Mouse (Mus musculus) mouse embryonic stem cell (cell line): ENCODE results near the gene Rbfox2.

ENCODE experiments used
- in situ Hi-C, 2 experiments: fragments of 300-500 bp; cut with MboI; formaldehyde crosslinking; loops; 1 replicate in 1 of 2; 3 replicates in 1 of 2; pipeline ENCODE4 v1.14.3; 2019 to 2020; ENCODE audit warnings: low sequenced_read_pairs in 2 of 2, low pct_unique_long_range_greater_than_20kb in 1 of 2, mixed read lengths in 1 of 2; ENCODE audit not compliant: unreplicated experiment in 1 of 2

Rbfox2 gene

DNA sequence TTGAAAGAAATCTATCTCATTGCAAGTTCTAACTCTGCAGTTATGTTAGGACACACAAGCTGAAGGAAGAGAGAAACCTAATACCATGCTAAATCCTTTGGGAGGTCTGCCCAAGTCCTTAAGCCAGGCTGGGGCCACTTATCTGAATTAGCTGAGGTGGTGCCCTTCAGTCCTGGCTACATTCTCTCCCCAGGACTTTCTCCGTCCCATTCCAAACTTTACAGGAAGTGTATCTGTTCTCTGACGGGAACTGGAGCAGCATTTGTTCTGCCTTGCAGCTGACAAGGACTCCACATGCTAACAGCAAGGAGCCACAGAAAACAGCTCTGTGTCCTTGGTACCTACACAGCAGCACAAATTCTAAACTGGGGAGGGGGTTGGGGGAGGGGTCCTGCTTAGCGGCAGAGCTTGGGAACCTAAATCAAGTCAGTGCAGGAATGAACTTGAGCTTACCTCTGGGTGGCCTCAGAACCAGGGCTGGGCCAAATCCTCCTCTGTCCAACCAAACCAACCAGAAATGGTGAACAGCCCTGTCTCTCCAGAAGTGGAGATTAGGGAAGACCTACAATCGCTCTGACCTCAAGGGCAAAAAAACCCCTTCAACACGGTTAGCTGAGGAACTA, 91.5 kb downstream of the Rbfox2 start:
- in situ Hi-C loops: no loop called here

DNA sequence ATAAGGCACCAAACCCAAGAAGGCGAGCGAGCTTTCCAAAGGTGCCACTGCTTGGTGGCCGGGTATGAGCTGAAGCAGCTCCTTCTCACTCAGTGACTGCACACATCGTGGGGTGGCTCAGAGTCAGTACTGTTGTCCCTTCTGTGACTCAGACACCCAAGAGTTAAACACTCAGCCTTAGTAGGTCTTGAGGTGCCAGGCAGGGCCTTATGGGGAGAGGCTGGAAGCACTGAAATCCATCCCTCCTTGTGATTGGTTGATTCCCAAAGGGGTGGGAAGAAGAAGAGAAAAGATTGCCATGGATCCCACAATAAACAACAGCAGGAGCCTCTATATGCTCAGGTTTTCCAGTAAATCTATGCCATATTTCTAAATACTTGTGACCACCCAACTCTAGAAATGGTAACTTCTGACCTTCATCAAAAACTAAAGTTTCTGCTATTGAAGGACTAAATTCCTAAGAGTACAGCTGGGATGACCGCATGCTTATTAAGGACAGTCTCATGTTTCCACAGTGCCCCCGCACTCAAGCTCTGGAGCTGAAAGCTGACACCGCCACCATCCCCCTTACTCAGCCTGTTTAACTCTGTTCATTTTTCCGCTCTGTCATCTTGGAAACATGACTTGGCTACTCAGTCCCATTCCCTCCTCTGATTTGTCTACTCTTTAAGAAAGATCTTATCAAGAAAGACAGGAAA, 92.2 kb downstream of the Rbfox2 start:
- in situ Hi-C loops: no loop called here

DNA sequence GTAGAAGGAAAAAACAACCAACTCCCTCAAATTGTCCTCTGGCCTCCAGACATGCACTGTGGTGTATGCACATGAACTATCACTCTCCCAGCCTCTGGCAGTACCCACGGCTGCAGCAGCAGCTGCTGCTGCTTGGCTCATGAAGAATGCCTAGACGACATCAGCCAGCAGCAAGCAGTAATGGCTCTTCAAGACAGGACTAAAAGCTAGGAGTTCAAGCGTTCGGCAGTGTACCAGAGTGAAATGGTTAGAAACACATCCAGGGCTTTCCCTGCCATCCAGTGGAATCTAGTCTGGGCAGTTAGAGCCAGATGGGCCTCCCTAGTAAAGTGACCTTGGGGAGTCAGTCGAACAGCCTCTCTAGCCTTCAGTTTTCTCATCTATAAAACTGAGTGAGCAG, 93.0 kb downstream of the Rbfox2 start:
- in situ Hi-C loops: no loop called here

DNA sequence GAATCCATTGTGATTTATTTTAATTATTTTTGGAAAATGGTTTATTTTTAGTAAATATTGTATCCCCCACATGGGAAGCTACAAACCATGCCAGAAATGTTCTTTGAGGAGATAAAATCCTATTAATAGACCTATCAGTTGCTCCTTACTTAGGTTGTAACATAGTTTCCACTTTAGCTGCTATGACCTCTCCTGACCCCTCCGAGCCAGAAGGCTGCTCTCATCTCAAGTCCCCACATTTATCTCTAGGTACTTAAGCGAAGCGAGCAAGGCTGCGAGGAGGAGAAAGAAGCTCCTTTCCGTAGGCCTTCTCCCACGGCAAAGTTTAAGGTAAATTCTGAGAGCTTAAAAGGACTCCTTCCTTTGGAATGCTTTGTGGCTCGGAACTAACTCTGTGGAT, 94.0 kb downstream of the Rbfox2 start:
- in situ Hi-C loops: no loop called here

DNA sequence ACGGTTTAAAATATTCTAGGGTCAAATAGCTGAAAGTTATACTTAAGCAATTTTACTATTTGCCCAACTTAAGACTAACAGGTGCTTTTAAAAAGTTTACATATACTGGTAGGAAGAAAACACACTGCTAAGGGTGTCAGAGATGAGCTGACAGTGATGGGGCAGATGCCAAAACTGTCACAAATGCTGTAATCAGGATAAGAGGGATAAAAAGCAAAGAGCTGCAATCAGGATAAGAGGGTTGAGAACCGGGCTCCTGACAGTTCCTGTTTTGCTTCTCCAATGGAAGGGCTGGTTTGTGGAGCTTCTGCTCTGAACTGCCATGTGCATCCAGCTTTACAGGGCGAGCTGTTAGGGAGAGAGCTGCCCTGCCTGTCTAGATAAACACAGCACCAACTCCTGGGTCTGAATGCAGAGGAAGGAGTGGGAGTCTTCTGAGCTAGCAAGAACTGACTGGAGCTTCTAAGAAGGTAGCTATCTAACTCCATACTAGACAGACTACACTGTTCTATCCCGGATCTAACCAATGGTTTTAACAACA, 94.5 kb downstream of the Rbfox2 start:
- in situ Hi-C loops: no loop called here

DNA sequence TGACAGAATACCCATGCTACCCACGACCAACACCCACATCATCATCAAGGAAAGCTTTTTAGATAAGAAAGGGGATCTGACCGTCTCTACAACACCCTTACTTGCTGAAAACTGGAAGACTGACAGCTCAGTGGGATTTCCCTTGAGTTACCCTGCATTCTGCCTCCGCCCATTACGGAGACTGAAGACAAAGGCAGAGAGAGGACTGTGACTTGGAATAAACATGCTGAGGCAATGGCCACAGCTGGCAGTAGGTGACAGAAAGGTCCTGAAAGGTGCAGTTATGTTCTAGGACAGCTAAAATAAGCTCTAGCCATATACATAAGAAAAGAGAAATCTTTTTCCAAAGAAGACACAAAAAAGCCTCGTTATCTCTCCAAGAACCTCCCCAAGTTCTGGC, 99.8 kb downstream of the Rbfox2 start:
- in situ Hi-C loops: no loop called here

DNA sequence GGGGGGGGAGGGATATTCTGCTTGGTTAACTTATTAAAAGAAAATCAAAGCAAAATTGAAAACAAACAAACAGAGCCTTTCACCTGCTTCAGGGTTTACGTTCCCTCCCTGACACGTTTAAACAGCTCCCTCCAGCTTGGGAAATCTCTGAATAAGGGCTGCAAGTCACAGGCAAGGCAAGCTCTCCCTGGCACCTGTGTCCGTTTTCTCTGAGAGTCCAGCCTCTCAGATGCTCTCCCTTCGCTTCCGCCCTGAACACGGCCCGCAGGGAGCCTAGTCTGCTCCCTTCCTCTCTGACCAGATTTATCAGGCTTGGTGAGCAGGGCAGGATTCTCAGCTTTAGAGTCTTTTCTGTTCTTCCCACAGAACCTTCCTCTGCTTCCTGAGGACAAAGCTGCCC, 101.9 kb downstream of the Rbfox2 start:
- in situ Hi-C loops: no loop called here

DNA sequence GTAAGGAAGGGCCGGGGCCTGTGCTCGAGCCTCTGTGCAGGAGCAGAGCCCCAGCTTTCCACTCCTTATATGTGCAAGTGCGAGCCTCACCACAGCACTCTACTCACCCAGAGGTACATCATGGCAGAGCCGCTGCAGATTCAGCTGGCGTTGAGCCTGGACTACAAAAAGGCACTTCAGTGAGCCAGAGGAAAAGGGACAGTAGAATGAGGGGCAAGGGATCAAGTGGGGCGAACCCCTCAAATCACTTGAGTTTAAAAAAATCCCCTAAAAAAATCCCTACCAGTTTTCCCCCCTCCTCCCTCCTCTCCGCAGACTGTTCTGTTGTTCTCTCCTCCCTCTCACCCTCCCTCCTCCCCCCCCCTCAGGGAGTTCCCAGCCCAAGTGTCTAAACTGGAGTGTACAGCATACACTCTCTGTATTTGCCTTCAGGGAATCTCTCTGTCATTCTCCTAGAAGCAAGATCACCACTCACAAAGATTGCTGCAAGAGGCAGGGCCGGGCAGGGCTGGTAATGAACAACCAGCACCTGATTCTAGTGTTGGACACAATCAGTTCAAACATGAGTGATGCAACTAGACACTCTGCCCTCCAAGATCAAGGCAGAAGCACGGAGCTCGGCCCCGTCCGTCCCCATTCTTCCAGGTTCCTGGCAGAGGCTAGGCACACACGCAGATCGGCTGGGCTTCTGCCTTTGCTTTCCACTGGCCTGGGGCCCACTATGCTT, 103.4 kb downstream of the Rbfox2 start:
- in situ Hi-C loops: no loop called here

DNA sequence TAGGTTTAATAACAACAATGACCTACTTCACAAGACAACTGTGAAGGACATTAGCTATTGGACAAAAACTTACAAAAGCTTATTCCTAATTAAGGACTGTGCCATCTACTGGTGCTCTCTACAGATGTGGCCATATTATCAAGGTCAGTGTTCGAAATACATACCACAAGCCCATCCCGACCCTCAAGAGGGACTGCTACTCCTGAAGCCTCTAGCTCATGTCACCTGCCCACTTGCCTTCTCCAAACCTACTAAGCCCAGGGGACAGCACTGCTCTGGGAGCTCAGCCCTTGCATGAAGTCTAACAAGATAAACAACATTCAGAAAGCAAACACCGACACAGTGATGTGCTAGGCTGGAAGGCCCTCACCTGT, 103.9 kb downstream of the Rbfox2 start:
- in situ Hi-C loops: no loop called here

DNA sequence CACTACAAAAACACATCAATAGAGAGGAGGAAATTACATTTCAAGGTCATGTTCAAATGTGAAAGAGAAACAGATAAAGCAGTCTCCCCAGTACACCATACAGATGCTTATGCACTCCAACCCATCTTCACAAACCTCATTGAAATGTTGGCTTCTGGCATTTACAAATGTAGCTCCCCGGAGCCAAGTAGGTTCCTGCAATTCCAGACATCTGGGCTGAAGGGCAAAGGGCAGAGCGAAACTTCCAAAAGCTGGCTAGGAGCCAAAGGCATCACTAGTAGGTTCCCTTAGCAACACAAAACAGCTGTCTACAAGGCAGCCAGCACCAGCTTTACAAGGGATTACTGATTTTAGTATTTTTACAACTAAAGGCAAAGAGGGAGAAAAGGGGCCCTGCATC, 104.6 kb downstream of the Rbfox2 start:
- in situ Hi-C loops: no loop called here

DNA sequence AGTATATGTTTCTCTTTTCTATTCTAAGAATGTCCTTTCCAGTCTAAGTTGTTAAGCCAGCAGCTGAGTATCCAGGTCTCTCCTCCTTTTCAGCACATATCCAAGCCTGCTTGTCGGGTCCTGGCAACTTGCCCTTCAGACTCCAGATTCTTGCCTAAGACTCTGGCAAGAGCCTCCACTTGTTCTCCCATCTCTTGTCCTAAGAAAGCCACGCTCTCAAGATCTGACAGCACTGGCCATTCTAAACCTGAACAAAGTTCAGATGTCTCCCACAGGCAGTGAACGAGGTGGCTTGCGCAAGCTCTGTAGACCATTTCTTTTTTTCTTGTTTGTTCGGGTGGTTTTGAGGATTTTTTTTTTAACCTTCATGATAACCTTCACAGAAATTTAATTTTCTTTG, 110.0 kb downstream of the Rbfox2 start:
- in situ Hi-C loops: no loop called here

DNA sequence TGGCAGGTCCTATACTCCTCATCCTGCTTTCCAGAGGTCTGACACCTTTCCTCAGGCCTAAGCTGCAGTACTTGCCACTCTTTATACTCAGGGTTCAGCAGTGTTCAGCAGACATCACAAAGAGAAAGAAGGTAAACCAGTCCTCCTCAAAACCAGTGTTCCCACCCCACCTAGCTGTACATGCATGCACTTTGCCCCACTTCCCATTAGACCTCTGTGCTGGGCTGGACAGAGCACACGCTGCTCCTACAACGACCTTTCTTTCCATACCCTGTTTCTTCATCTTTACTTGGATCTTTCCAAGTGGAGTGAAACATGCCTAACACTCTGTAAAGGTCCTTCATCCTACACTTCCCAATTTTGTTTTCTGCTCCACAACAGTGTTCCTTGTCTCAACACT, 110.8 kb downstream of the Rbfox2 start:
- in situ Hi-C loops: no loop called here

DNA sequence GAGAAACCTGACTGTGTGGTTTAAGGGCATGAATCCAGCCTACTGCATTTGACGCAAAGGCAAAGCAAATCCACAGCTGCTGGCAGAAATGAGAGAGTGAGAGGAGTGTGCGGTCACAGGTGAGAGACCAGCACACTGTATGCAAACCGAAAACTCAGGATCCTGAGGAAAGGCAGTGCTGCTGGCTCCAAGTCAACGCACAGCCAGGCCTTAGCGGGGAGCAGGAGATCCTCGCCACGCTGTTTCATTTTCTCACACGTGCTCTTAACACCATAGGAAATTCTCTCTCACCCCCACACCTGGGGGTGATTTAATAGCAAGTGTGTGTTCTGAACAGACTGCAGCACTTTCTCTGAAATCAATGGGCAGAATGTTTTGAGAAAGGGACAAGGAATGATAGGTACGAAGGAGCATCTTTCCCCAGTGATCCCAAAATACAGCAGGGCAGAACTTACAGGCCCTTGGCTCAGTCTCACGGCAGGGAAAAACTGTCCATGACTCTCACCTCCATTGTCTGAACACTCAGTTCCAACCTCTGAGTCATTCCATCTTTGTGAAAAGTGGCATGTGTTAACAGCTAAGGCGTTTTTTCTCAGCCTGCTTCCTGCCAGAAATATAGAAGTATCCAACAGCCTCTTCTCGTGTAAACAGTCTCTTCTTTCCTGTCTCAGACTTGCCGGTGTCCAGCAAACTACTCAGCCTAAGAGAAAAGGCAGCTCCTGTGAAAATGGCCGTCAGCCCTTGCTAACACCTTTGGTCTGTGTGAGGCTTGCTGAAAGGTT, 114.5 kb downstream of the Rbfox2 start:
- in situ Hi-C loops: no loop called here

DNA sequence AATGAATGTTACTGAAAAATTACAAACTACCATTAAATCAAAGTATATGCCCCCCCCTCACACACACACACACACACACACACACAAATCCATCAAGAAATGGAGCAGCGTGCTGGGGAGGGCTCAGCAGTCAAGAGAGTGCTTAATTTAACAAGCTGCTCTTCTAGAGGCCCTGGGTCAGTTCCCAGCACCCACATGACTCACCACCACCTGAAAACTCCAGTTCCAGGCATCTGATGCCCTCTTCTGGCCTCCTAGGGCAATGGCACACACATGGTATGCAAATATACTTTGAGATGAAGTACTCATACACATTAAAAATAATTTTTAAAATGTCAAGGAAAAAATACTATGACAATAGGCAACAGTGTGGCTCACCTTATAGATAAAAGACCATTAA, 120.7 kb downstream of the Rbfox2 start:
- in situ Hi-C loops: no loop called here

DNA sequence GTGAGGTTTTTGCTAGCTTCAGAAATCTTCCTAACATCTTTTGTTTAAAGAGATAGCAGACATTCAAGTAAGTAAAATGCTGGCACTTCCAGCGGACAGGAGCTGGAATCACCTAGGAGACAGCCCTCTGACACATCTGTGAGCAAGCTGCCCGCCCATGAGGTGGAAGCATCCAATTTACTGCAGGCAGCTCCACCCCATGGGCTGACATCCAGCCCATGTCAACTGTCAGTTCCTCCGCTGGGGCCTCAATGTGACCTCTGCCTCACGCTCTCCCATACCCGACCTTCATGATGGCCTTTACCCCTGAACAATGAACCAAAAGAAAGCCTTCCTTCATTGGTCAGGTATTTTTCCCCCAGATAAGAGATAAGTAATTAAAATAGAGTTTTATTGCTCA, 121.2 kb downstream of the Rbfox2 start:
- in situ Hi-C loops: no loop called here

DNA sequence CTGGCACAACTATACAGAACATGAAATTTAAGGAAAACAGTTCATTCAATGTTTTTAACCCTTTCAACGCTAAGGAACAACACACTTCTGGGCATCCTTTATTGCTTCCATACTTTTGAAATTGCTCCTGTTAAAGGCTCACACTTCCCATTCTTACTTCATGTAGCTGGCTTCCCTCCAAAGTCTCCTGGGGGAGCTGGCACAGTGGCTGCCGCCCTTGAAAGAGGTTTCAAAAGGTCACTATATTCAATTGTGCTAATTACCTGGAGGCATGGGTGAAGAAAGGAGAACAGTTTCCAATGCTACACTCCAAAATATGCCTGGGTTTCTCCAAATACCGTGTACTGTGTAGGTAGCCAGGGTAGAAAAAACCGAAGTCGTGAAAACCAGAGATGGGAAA, 124.0 kb downstream of the Rbfox2 start:
- in situ Hi-C loops: no loop called here

DNA sequence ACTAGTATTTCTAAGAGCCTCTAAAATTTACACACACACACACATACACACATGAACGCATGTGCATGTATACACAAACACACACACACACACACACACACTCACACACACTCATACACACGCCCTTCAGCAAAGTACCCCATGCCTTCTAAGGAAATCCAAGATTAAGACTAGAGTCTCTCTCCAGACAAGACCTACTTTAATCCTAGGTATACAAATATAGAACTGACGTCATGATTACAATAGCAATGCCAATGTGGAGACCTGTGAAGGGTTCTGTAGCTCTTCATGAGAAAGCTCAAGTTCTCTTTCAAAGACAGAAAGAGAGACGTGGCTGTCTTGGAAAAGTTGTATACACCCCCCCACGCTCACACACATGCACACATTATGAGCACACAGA, 132.8 kb downstream of the Rbfox2 start:
- in situ Hi-C loops: no loop called here

DNA sequence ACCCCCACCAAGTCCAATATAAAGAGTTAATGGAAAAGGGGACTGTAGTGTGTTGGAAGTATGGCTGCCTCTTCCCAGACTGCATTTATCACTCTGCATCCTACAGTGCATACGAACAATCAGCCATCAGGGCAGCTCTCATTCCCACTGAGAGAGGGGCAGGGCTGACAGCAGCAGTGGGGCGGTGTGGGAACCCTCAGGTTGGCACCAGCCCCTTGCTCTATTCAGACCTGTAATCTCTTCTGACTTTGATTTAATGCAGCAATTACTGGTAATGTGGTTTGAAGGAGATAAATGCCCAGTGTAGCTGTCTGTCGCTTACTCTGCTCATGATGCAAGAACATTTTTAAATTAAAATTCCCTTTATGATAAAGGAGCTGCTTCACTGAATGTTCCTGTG, 134.4 kb downstream of the Rbfox2 start:
- in situ Hi-C loops: no loop called here

DNA sequence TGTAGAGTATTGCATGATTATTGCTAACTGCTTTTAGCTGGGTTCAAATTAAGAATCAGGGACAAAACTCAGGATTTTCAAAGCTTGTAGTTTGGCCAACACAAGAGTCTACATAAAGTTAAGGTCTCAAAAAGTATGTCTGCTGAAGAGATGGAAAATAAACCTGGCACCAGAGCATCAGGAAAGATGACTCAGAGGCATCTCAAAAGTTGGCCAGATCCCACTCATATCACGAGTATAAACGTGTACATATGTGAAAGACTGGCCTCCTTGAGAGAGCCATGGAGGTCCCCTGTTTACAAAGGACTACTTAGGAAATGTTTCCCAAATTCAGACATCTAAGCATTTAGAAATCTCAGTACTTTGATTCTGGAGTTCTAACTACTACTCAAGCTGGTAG, 138.0 kb downstream of the Rbfox2 start:
- in situ Hi-C loops: no loop called here
